Mouse (Mus musculus) brain, adult 2 months (tissue): ENCODE measurements at regions not wholly inside any gene's neighbourhood (a gene's known extent, or its start where the extent isn't known, plus 50 kb on each side); places are given as distances from the start of the nearest gene placed in this dataset.
A peak's percentile ranks its signal among the peaks of the same experiment; 100 is the strongest.
"Not testable (repeated sequence)": the region's sequence is repeated elsewhere in the genome, so short reads cannot be mapped to it uniquely, and the experiment has no call there.

Experiments
- DNase-seq: peaks from one replicate; pipeline ENCODE4 v3.0.0; 2011; ENCODE audit warnings: low read depth, low spot score

DNA sequence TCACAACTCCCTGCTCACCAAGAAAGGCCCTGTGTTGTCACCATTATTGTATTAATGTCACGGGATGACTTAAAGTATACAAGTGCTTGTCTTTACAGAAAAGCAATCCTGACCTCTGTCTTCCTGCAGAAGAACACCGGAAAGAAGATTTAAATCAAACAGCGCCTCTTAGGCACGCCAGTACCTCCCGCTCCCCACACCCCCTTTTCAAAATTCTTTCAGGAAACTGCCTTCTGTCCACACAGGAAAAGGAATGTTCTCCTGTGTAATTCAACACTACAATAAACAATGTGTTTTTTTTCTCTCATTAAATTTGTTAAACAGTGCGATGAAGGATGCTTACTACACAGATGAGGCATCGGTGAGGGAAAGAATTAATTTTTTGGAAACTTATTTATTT is 112.6 kb upstream of the Stt3b start:
- no peak for DNase-seq

DNA sequence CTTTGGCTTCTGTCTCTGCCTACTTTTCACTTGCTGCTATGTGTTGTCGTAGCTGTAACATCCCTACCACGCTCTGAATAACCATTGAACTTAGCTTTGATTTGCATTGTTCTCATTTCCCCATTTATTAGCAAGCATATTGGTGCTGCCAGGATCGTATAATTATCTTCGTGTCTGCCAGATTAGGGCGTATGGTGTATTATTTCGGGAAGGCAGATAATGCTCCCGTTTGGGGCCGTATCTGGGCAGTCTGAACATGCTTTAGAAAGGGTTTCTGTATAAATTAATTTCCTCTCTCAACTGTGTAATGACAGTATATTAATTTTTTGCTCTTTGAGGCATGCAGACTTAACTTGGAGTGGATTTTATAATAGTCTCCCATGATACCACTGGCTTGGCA is 116.5 kb upstream of the Stt3b start:
- peak; percentile 41 for DNase-seq

DNA sequence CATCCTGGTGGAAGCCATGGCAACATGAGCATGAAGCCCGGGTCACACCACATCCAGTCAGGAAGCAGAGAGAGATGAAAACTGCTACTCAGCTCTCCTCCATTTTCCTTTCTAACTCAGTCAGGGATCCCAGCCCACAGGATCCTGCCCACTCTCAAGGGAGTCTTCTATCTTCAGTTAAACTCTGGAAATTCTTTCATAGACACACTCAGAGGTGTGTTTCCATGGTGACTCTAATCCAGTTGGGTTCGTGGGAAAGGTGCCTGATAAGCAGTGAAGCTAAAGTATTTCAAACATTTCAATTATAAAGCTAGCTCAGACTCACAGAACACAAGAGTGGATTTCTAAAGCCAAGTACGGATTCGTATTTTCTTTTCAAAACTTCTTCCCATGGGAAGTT is 120.0 kb upstream of the Stt3b start:
- DNase-seq, result peak; percentile 68

DNA sequence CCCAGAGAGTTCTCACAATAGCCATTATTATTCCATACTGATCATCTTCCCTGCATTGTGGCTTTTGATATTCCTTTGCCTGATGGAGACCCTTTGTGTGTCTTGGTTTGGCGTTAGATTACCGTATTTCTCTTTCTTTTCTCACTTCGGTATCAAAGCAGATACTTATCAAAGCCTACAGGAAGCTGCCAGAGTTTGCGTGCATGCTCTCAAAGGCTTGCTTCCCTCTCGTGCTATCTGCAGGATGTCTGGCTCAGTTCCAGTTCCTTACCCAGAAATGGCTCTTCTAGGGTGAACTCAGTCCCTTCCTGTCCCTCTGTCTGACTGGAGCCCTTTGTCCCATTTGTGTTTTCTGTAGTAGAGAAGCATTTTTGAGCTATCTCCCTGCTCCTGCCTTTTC is 124.5 kb upstream of the Stt3b start:
- DNase-seq, result peak; percentile 13

DNA sequence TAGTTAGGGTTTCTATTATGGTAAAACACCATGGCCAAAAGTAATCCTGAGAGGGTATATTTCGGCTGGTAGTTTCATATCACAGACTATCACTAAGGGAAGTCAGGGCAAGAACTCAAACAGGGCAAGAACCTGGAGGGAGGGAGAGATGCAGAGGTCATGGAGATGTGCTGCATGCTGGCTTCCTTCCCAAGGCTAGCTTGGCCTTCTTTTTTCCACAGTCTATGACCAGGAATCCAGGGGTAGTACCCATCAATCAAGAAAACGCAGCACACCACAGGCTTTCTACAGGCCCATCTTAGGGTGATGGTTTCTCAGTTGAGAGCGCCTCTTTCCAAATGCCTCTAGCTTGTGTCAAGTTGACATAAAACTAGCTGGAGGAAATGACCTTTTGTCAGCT is 126.1 kb upstream of the Stt3b start:
- DNase-seq, result no peak

DNA sequence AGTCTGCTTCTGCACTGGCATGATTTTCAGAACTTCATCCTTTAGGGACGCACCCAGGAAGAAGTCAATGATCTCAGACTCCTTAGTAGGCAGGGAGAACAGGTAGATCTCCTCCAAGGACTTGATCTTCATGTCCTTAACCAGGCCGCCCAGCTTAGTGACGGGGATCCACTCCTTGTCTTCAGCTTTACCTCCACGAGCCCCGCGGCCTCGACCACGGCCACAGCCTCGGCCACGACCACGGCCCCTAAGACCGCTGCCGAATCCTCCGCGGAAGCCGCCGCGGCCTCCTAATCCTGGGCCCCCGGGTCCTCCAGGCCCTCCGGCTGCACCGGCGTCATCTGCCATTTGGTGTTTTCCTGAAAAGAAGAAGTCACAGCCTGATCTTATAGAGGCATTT is 128.0 kb upstream of the Stt3b start:
- not testable (repeated sequence) for DNase-seq

DNA sequence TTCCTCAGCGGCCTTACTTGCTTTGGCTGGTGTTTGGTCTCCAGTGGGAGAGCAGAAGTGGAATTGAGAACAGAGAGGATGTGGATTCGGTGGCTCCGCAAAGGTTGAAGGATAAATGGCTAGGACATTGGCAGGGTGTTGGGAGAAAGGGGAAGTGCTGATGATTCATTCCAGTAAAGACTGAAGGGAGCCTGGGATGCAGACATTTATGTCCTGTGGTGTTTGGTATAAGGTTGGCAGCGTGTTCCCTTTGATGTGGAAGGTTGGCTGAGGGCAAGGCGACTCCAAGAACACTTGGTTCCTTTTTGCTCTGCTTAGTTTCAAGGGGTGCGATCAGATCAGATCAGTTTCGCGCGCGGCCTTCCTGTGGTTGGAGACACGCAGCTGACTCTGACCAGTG is 136.5 kb upstream of the Stt3b start:
- peak; percentile 4 for DNase-seq

DNA sequence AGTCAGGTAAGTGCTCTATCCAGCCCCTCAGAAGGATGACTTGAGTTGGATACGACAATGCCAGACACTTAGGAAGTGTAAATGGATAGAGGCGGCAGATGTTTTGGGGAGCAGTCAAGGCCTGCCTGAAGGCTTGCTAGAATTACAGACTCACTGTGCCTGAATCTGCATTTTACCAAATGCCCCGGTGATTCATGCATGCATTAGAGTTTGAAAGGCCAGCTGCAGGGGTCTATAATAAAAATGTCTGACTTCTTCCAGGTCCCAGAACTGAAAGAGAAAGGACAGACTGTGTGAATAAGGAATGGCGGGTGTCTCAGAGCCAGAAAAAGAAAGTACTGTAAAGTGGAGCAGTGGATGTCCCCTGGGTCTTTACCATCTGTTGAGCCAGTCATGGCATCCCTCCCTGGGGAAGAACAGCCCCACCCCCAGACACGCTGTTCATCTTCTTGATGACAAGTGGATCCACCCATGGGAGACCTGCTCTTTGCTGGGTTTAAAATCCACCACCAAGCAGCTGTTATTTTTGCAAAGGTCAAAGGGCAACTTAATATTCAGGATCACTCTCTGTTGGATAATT is 140.6 kb upstream of the Stt3b start:
- no peak for DNase-seq

DNA sequence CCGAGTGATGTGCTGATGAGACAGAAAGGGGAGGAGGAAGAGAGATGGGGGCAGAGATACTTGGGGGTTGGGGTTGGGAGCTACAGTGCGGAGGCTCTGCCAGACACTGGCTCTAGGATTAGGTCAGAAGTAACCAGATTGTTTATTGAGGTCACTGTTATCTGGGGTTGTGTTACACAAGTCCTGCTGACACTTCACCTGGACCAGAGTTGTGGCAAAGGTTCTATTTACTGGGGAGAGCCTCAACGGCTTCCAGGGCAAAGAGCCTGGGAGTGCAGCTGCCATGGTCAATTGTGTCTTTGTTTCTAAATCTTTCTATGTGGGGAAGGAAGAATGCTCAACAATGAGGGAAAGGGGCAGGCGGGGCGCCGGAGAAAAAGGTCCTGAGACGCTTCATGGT is 144.6 kb upstream of the Stt3b start:
- no peak for DNase-seq

DNA sequence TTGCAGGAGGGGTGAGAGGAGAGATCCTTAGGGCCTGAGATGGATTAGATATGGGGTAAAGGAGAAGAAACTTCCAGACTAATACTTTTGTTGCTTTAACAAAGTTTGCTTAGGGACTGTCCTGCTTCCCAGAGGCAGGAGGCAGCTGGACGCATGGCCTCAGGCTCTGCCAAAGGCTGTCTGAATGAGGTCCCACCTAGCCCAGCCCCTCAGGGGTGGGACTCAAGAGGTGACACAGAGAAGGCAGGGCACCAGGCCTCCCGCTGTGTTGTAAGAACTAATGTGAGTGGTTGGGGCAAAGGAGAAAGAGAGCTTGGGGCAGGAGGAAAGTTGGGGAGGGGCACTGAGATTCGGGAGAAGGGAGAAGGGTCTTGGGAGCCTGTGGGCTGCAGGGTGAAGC is 145.9 kb upstream of the Stt3b start:
- no peak for DNase-seq

DNA sequence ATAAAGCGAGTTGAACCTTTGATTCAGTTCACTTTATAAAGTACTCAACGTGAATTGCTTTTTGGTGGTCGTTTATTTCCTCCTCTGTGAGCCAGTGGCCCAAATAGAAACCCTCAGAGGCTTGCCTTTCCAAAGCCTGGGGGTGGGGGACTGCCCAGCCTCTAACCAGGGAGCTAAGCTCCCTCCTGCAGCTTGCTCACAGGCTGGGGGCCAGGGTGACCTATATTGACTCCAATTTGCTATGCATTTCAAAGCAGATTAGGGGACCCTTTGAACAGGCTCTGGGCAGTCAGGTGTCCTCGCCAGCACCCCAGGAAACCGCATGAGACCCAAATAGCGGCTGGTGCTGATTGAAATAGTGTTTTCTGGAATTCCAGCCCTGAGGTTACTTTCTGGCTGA is 146.4 kb upstream of the Stt3b start:
- peak; percentile 7 for DNase-seq

DNA sequence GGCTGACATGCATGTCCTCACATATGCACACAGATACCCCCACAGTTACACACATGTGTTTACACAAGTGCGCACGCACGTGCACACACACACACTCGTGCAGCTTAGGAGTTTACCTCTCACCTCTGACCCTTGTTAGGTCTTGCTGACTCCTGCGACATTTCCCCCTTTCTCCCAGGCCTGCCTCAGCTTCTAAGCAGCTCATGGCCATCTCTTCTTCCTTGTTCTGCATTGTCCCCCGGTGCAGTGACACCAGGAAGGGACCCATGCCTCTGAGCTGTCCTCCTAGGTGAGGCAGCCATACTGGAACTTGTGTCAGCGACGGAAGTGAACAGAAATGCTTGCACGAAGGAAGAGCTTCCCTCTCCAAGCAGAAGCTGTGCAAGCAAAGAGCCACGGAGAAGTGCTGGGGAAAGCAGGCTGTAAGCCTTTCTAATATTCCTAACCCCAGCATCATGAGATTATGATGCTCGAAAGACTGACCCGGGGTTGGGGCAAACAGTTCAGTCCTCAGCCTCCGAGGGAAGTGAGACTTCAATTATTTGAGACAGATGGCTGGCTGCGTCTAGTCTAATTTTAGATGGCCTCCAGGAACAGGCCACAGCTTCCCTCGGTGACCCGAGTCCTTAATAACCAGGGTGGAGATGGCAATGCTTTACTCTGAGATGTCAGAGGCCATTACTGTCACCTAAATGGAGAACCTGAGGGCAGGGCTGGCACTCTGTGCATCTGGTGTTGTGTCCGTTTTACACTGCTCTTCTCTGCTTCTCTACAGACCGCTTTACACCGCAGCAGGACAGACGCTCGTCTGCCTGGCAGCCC is 147.9 kb upstream of the Stt3b start:
- peak; percentile 13 for DNase-seq

DNA sequence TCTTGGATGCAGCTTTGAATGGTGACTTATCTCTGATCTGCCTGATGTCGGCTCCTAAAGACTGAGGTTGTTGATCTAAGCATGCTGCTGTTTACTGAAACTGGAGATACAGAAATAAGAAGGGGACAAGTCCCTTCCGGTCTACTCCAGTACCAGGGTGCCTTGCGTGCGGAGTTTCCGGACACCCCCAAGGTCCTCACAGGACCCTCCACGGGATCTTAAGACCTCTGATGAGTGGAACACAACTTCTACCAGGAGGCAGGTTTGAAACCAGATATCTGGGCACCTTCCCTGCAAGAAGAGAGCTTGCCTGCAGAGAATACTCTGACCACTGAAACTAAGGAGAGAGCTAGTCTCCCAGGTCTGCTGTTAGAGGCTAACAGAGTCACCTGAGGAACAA is 148.9 kb upstream of the Stt3b start:
- DNase-seq, result not testable (repeated sequence)

DNA sequence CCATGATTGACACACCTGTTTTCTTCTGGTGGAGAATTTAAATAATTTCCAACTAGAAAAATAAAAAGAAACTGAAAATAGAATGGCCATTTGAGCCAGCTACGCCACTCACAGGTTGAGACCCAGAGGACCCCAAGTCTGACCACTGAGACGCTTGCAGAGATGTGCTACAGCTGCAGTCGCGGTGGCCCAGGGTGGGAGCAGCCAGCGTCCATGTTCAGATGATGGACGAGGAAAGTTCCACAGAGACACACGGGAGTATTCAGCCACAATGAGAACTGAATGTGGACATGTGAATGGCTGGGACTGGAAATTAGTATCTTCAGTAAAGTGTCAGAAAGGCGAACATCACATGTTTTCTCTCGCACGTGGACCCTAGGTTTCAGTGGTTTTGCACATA is 155.1 kb upstream of the Stt3b start:
- no peak for DNase-seq

DNA sequence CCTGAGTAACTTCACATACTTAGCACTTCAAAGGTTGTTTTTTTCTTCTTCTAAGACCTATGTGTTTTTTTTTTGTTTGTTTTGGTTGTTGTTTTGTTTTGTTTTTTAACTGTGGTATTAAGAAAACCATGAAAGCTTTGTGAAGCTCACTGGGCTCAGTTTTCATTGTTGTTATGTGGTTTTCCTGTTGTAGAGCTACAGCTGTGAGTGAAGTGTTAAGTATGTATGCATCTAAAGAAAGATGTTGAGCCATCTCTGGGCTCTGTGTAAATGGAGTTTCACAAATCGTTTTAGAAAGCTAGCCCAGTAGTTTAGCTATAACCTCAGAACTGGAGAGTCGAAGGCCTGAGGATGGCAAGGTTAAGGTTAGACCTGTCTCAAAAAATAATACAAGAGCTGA is 158.4 kb upstream of the Stt3b start:
- no peak for DNase-seq

DNA sequence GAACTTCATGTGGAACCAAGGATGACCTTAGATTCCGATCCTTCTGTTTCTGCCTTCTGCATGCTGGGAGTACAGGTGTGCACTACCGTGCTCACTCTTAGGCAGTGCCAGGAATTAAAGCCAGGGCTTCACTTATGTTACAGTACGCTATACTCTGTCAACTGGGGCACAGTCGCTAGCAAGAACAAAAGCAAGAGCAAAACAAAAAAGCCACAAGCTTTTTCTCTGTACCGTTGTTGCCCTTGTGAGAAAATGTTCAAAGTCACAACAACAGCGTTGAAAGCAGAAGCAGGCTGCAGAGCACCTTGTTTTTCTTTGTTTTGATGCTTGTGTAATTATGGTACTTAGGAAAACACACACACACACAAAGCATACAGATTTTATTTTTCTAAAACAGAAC is 161.4 kb upstream of the Stt3b start:
- no peak for DNase-seq

DNA sequence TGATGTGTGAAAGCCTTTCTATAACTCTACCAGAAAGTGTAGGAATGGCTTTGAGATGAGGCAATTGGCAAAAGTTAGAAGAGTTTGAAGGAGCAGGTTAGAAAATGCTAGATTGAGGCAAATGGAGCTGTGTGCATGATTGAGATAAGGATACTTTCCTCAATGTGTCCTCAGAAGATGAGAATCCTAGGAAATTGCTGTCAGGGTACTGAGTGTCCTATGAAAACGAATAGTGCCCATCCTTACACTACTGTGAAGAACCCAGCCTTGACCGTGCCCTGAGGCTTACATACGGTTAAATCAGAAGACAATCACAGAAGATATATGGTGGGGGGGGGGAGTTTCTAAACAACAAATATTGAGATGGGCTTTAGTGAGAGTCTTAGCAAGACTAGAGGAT is 162.8 kb upstream of the Stt3b start:
- DNase-seq, result no peak

DNA sequence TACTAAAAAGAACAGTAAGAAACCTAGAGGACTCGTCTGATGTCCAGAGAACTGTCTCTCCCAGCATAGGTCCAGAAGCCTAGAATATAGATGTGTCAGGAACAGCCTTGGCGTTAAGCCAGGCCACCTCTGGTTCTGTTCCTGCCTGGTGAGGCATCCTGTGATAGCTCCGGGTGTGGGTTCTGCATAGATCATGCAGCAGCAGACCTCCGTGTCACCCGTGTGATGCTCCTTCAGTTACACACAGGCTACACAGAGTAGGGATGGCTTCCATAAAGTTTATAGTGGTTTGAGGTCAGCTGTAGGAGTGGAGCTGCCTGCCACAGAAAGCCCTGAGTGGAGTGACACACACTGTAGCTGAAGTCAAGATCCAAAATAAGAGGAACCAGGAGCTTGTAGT is 163.6 kb upstream of the Stt3b start:
- DNase-seq, result no peak

DNA sequence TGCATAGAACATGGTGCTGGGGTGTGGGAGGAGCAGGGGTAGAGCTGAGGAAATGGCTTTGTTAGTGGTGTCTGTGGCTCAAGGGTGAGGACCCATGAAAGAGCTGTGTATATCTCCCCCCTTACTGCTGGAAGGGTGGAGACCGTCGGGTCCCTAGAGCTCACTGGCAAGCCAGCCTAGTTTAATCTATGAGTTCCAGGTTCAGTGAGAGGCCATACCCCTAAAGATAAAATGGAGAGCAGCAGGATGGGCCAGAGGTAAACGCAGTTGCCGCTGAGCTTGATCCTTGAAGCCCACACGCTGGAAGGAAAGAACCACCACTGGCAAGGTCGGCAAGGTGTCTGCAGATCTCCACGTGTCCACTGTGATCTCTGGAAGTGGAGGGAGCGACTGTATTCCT is 164.1 kb upstream of the Stt3b start:
- no peak for DNase-seq

DNA sequence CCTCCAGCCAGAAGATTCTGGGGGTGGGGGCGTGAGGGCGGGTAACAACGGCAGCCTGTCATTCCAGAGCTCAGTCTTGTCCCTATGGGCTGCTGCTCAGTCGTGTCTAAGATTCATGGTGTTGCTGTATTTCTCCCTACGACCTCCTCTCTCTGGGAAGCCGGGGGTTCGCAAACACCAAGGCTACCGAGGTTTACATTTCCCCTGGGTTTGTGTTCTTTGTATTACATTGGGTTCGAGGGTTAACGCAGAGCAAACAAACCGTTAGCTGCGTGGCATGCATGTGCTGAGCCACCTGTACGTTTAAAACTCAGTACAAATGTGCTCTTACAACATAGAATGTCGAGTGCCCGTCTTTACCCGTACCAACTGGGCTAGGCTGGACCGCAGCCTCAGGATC is 166.0 kb upstream of the Stt3b start:
- no peak for DNase-seq

DNA sequence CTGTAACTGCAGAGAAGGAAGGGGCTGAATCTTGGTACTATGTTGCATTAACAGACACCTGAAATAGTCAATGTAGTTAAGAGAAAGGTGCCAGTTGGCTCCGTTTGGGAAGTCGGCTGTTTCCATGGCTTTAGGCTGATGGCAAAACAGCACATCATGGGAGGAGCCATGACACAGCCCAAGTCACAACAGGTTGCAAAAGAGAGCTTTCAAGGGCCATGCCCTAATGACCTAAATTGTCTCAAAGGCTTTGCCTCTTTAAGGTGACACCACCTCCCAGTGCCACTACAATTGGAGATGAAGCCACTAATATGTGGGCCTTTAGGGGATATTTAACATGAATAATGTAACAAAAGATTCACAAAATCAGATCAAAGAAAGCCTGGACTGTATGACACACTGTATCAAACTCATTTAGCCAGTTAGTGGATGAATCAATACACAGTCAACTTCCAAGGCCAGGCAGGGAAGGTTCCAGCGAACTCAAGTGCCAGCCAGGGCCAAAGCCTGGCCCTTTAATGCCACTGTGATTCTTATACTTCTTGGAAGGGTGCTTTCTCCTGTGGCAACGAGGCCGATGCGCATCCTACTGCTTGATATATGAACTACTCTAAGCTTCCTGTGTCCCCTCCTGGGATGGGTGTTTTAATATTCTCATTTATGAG is 167.5 kb upstream of the Stt3b start:
- DNase-seq, result no peak

DNA sequence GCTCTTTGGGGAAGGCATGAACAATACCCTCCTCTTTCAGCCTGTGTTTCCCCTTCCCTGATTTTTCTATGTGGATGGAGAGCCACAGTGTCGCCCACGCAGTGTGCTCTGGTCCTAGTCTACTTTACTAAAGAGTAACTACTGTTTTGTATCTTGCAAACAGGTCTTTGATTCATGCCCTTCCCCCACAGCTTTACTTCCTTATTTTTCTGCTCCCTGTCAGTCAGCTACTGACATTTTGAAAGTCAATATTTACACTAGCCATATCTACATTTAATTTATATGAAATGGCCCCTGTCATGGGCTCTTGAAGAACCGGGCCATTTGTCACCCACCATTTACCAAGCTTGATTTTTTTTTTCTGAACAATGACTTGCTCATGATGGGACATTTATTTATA is 168.7 kb upstream of the Stt3b start:
- DNase-seq, result no peak

DNA sequence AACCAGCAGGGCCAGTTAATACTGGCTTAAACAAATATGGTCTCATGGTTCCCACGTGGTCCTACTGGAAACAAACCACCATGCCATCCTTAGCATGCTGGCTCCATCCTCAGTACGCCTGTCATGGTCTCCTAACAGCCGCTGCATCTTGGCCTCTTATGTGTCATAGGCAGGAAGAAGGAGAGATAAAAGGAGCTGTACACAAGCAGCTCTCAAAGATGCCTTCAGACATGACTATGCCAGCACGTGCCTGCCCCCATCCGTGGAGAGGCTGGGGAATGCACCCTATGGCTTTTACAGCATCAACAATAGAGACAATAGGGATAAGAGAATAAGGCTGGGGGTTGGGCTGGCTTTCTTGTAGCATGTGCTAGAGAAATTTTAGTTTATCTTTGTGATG is 171.0 kb upstream of the Stt3b start:
- DNase-seq, result no peak
